Mouse (Mus musculus) small intestine, adult 2 months (tissue): ENCODE data around the gene Arhgef3. TPM values are rescaled to one million over a fixed set of nuclear protein-coding genes. Genes with fewer than 3 reads are reported as not detected.

Experiments
- H3K27ac ChIP-seq: fragments of 200-500 bp; 2 replicates; pipeline ENCODE4 v1.5.1; 2012; ENCODE audit warnings: low read depth, low read length, control low read depth, inconsistent platforms; ENCODE audit not compliant: insufficient read depth
- H3K27me3 ChIP-seq: fragments of 200-500 bp; 2 replicates; pipeline ENCODE4 v1.6.1; 2012; ENCODE audit warnings: mild to moderate bottlenecking, moderate library complexity, low read length, inconsistent platforms; ENCODE audit not compliant: control insufficient read depth, insufficient read depth
- H3K36me3 ChIP-seq: fragments of 200-500 bp; 2 replicates; pipeline ENCODE4 v1.6.1; 2012; ENCODE audit warnings: mild to moderate bottlenecking, low read length, control low read depth, inconsistent platforms; ENCODE audit not compliant: control insufficient read depth, insufficient read depth
- H3K4me1 ChIP-seq: fragments of 200-500 bp; 2 replicates; pipeline ENCODE4 v1.6.1; 2012; ENCODE audit warnings: low read length, inconsistent platforms, mixed read lengths; ENCODE audit not compliant: control insufficient read depth, insufficient read depth, insufficient read length
- H3K4me3 ChIP-seq: fragments of 200-500 bp; 2 replicates; pipeline ENCODE4 v1.5.1; 2012; ENCODE audit warnings: low read depth, mild to moderate bottlenecking, control low read depth, inconsistent platforms, low read length, moderate library complexity
- CTCF ChIP-seq: fragments of 200-500 bp; IDR thresholded peaks from 2 replicates; pipeline ENCODE4 v1.5.1; 2012; ENCODE audit warnings: low read depth, mild to moderate bottlenecking, control low read depth, inconsistent platforms, low read length, moderate library complexity, mixed read lengths; ENCODE audit not compliant: insufficient replicate concordance, insufficient read length; ENCODE audit errors: extremely low read depth
- POLR2A ChIP-seq: fragments of 200-500 bp; IDR thresholded peaks from 2 replicates; pipeline ENCODE4 v1.6.1; 2012; ENCODE audit warnings: low read depth, mild to moderate bottlenecking, control low read depth, inconsistent platforms, low read length, moderate library complexity
- WGBS: fragments of 180-500 bp; shearing (Covaris S2); methylation state at CpG from one replicate; pipeline ENCODE4 v1.1.7; 2018; 5-methylcytosine and 5-hydroxymethylcytosine counted together
- polyA plus RNA-seq: library from polyadenylated mRNA; depleted of rRNA; stranded (reverse); fragments of >200 nt; gene quantifications from 2 replicates; pipeline ENCODE4 v1.2.3, GENCODE M21; 2012; rRNA removed

Arhgef3 gene
- polyA plus RNA-seq: 3.0 and 7.0 TPM in 2 replicates

GRCm38 (mm10) chr14:27114362-27115274, at the start of gene Arhgef3:
TSS of gene Arhgef3 (plus strand) at chr14:27114899.
- H3K4me3 ChIP-seq: peak within 1 kb of the TSS; percentile 96
- H3K4me1 ChIP-seq: 0 out of 2 replicates have a peak, but pooled peaks cover 6% of the 10 kb centered on the region
- H3K36me3 ChIP-seq: no peaks in the 10 kb centered on the region
- no peak; the same call in none of the 2 replicates for TF ChIP-seq POLR2A
- TF ChIP-seq CTCF: peak; percentile 12; the same call in 1 of the 2 replicates
- H3K27ac ChIP-seq: peak within 1 kb of the TSS; percentile 71
- 2% methylated on average over 58 of the region's 58 CpGs for WGBS
- no peaks in the 10 kb centered on the region for H3K27me3 ChIP-seq

GRCm38 (mm10) chr14:27066171-27066929, 48.3 kb upstream of the Arhgef3 start:
- Histone ChIP-seq H3K4me3 (no peak overlapping the region), H3K27ac (no peak overlapping the region), H3K36me3 (no peaks in the 10 kb centered on the region), H3K4me1 (peaks cover 7% of the 10 kb centered on the region), H3K27me3 (no peaks in the 10 kb centered on the region)
- no peak for TF ChIP-seq CTCF
- no peak for TF ChIP-seq POLR2A
- WGBS: 52% methylated on average over 9 of the region's 9 CpGs

GRCm38 (mm10) chr14:27067866-27068271, 46.8 kb upstream of the Arhgef3 start:
- Histone ChIP-seq H3K4me3 (no peak overlapping the region), H3K4me1 (peaks cover 16% of the 10 kb centered on the region), H3K27ac (no peak overlapping the region), H3K27me3 (no peaks in the 10 kb centered on the region), H3K36me3 (no peaks in the 10 kb centered on the region)
- no peak for TF ChIP-seq CTCF
- no peak for TF ChIP-seq POLR2A
- 75% methylated on average over 6 of the region's 6 CpGs for WGBS

GRCm38 (mm10) chr14:27069434-27070097, 45.1 kb upstream of the Arhgef3 start:
- no peak overlapping the region for H3K4me3 ChIP-seq
- 76% methylated on average over 8 of the region's 8 CpGs for WGBS
- no peaks in the 10 kb centered on the region for H3K27me3 ChIP-seq
- no peaks in the 10 kb centered on the region for H3K36me3 ChIP-seq
- H3K4me1 ChIP-seq: peaks cover 16% of the 10 kb centered on the region
- no peak for TF ChIP-seq CTCF
- no peak for TF ChIP-seq POLR2A
- no peak overlapping the region for H3K27ac ChIP-seq

GRCm38 (mm10) chr14:27070128-27070527, 44.6 kb upstream of the Arhgef3 start:
- no peaks in the 10 kb centered on the region for H3K36me3 ChIP-seq
- no peaks in the 10 kb centered on the region for H3K27me3 ChIP-seq
- H3K4me3 ChIP-seq: no peak overlapping the region
- no peak overlapping the region for H3K27ac ChIP-seq
- 65% methylated on average over 3 of the region's 3 CpGs for WGBS
- peaks cover 16% of the 10 kb centered on the region for H3K4me1 ChIP-seq
- TF ChIP-seq POLR2A: no peak
- TF ChIP-seq CTCF: no peak

- H3K4me1 ChIP-seq: peaks cover 16% of the 10 kb centered on the region
- H3K4me3 ChIP-seq: no peak overlapping the region
- TF ChIP-seq CTCF (no peak), POLR2A (no peak)
- H3K36me3 ChIP-seq: no peaks in the 10 kb centered on the region
- H3K27ac ChIP-seq: no peak overlapping the region
- no peaks in the 10 kb centered on the region for H3K27me3 ChIP-seq
- 44% methylated on average over 9 of the region's 9 CpGs for WGBS
These were observed 43.9 kb upstream of the Arhgef3 start for GRCm38 (mm10) chr14:27070758-27071157.

GRCm38 (mm10) chr14:27071985-27072384, 42.7 kb upstream of the Arhgef3 start:
- H3K27me3 ChIP-seq: no peaks in the 10 kb centered on the region
- no peak overlapping the region for H3K27ac ChIP-seq
- TF ChIP-seq CTCF (no peak), POLR2A (no peak)
- no peak overlapping the region for H3K4me3 ChIP-seq
- H3K4me1 ChIP-seq: peaks cover 14% of the 10 kb centered on the region
- no peaks in the 10 kb centered on the region for H3K36me3 ChIP-seq
- 7% methylated on average over 3 of the region's 3 CpGs for WGBS
